Mouse (Mus musculus) limb, embryonic 10.5 days (tissue): ENCODE measurements around the gene Cdk5rap3. TPM values are rescaled to one million over a fixed set of nuclear protein-coding genes. Genes with fewer than 3 reads are reported as not detected.

Experiments
- DNase-seq: peaks from one replicate; pipeline ENCODE4 v3.0.0-alpha.2; 2017; ENCODE audit warnings: low spot score
- H3K27ac ChIP-seq: fragments of 300-500 bp; sonication (generic); 2 replicates; pipeline ENCODE4 v1.5.1; 2016; ENCODE audit warnings: mild to moderate bottlenecking
- H3K27me3 ChIP-seq: fragments of 300-500 bp; sonication (generic); 2 replicates; pipeline ENCODE4 v1.6.1; 2016; ENCODE audit warnings: low read depth, mild to moderate bottlenecking; ENCODE audit not compliant: poor library complexity, severe bottlenecking
- H3K36me3 ChIP-seq: fragments of 300-500 bp; sonication (generic); 2 replicates; pipeline ENCODE4 v1.6.1; 2016; ENCODE audit warnings: mild to moderate bottlenecking, moderate library complexity
- H3K4me1 ChIP-seq: fragments of 300-500 bp; sonication (generic); 2 replicates; pipeline ENCODE4 v1.6.1; 2016
- H3K4me3 ChIP-seq: fragments of 300-500 bp; sonication (generic); 2 replicates; pipeline ENCODE4 v1.5.1; 2016; ENCODE audit warnings: mild to moderate bottlenecking, moderate library complexity
- H3K9me3 ChIP-seq: fragments of 300-500 bp; sonication (generic); replicated peaks from 2 replicates; pipeline ENCODE4 v1.6.1; 2016; ENCODE audit warnings: mild to moderate bottlenecking
- WGBS: fragments of 180-500 bp; shearing (Covaris S2); methylation state at CpG from one replicate; pipeline ENCODE4 v1.1.7; 2016; 5-methylcytosine and 5-hydroxymethylcytosine counted together
- polyA plus RNA-seq: library from polyadenylated mRNA; unstranded; fragments of >200 nt; fragmentation: Nextera tagmentation; extraction: Ambion mirVana; gene quantifications from 2 replicates; pipeline ENCODE4 v1.2.1, GENCODE M21; 2016

Cdk5rap3 gene
- polyA plus RNA-seq, 1 experiment from 2014 or later: 90.0 TPM

DNA sequence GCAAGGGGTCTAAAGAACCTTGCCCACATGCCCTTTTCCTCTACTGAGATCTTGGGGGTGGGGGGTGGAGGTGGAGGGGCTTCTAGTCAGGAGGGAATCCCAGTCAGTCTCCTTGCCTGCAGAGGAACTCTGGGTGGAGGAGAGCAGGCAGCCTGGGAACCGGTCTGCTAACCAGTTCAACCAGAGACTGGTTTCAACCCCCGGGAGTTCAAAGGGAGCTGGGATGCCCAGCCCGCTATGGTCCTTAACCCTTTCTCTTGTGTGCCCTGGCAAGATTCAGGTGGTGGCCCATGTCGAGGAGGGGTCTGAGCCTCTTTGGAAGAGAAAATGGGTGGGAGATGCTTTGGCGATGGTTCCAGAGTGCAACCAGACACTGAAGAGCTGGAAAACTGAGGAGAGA is 12.4 kb upstream of the Cdk5rap3 start:
- Histone ChIP-seq H3K27me3 (peaks cover 47% of the 10 kb centered on the region), H3K36me3 (no peaks in the 10 kb centered on the region), H3K4me1 (peaks cover 23% of the 10 kb centered on the region), H3K9me3 (no peaks in the 10 kb centered on the region), H3K27ac (no peak overlapping the region), H3K4me3 (no peak overlapping the region)
- DNase-seq: no peak
- WGBS: 4% methylated on average over 5 of the region's 5 CpGs

DNA sequence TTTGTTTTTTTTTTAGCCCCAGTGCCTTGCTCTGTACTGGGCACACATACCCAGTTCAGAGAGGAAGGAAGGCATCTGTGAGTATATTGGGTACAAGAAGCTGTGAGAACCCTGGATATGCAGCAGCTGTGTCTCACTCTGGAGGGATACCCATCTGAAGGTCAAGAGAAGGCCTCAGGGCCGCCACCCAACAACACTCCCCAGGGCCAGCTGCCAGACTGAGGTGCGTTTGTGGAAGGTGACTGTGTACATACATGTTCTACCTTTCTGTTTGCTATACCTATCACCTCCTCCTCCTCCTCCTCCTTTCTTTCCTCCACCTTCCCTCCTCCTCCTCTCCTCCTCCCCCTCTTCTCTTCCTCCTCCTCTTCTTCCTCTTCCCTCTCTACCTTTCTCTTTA is 11.8 kb upstream of the Cdk5rap3 start, which contains the start of gene Prr15l:
Prr15l (plus strand) TSS at position 17 of the 400 bp plus-strand sequence.
- Histone ChIP-seq H3K4me1 (peaks cover 23% of the 10 kb centered on the region), H3K9me3 (no peaks in the 10 kb centered on the region), H3K27me3 (peaks cover 47% of the 10 kb centered on the region), H3K36me3 (no peaks in the 10 kb centered on the region), H3K27ac (no peak within 1 kb of the TSS), H3K4me3 (no peak within 1 kb of the TSS)
- DNase-seq: no peak
- 63% methylated on average over 2 of the region's 2 CpGs for WGBS

DNA sequence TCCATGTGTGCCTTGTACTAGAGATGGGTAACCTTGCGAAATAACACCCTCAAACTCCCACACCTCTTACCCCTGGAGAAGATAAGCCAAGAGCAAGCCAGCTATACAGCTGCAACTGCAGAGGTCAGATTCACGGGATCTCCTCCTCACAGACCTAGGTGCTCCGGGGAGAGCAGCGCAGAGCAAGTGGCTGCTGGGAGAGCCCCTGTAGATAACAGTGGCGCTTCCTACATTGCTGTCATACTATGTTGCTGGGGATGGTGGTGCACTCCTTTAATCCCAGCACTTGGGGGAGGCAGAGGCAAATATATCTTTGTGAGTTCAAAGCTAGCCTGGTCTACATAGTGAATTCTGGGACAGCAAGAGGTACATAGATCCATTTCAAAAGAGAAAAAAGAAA is 10.3 kb upstream of the Cdk5rap3 start:
- Histone ChIP-seq H3K4me3 (no peak overlapping the region), H3K27me3 (peaks cover 42% of the 10 kb centered on the region), H3K9me3 (no peaks in the 10 kb centered on the region), H3K4me1 (peaks cover 18% of the 10 kb centered on the region), H3K36me3 (no peaks in the 10 kb centered on the region), H3K27ac (no peak overlapping the region)
- WGBS: 78% methylated on average over 5 of the region's 5 CpGs
- no peak for DNase-seq

DNA sequence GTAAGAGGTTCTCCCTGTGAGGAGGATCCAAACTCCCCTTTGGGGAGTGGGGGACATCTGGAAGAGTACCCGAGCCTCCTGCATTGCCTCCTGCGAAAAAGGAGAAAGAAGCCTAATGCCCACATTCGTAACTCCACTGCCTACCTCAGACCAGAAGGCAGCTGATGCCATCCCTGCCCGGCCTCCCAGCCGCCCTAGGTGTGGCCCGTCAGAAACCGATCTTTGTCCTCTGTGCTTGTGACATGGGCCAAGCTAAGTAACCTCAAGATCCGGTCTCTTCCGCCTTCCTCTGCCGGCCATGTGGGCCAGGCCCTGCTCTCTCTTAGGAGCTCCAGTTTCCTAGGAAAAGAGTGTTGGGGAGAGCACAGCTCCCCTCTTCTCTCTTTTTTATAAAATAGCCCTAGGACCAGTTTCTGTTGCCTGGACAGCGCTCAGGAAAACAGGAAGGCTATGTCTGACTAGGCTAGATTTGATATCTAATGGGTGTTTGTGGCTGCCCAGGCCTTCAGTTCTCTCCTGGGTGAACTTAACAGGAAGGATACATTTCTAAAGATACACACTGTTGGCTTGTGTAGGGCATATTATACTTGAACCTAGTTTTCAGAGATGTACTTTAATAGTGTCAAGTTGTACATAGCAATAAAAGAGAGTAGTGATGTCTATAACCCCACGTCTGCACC is 9.3 kb upstream of the Cdk5rap3 start:
- H3K36me3 ChIP-seq: no peaks in the 10 kb centered on the region
- H3K4me1 ChIP-seq: peaks cover 16% of the 10 kb centered on the region
- no peak for DNase-seq
- peaks cover 35% of the 10 kb centered on the region for H3K27me3 ChIP-seq
- H3K9me3 ChIP-seq: no peaks in the 10 kb centered on the region
- no peak overlapping the region for H3K27ac ChIP-seq
- WGBS: 84% methylated on average over 12 of the region's 12 CpGs
- no peak overlapping the region for H3K4me3 ChIP-seq

DNA sequence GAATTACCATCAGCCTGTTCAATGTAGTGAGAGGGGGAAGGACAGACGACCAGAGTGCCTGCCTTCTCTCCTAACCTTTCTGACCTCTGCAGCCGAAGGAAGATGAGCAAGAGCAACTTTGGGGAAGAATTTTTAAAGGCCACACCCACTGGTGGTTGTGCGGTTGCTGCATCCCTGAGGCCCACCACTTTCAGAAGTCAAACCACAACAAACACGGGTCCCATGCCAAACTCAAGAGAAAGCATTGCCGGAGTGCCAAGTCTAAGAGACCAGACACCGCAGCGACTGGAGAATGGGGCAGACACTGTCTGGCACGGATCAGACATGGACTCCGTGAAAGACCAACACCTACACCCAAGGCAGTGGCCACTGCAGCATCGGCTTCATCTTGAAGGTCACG is 8.6 kb upstream of the Cdk5rap3 start:
- Histone ChIP-seq H3K27me3 (peaks cover 27% of the 10 kb centered on the region), H3K4me3 (no peak overlapping the region), H3K36me3 (no peaks in the 10 kb centered on the region), H3K27ac (no peak overlapping the region), H3K9me3 (no peaks in the 10 kb centered on the region), H3K4me1 (peaks cover 14% of the 10 kb centered on the region)
- WGBS: 84% methylated on average over 11 of the region's 11 CpGs
- no peak for DNase-seq

DNA sequence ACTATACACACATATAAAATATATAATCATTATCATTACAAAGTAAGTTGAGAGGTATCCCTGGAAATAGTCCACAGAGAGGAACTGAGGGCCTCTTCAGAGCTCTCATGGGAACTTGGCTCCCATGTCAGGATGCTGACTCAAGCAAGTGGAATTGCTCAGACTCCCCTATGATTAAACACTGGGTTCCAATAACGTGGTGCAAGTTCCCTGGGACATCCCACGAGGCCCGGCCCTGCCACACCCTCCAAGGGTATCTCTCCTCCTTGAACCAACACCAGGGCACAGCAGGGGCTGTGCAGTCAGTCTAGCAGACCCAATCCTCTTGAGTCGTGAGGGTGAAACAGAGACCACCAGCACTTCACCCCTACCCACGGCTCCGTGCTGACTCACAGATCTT is 2.7 kb upstream of the Cdk5rap3 start:
- Histone ChIP-seq H3K36me3 (no peaks in the 10 kb centered on the region), H3K4me3 (no peak overlapping the region), H3K4me1 (peaks cover 15% of the 10 kb centered on the region), H3K9me3 (no peaks in the 10 kb centered on the region), H3K27me3 (no peaks in the 10 kb centered on the region; the same call in 1 of the 2 replicates), H3K27ac (no peak overlapping the region)
- WGBS: 64% methylated on average over 6 of the region's 6 CpGs
- DNase-seq: no peak

DNA sequence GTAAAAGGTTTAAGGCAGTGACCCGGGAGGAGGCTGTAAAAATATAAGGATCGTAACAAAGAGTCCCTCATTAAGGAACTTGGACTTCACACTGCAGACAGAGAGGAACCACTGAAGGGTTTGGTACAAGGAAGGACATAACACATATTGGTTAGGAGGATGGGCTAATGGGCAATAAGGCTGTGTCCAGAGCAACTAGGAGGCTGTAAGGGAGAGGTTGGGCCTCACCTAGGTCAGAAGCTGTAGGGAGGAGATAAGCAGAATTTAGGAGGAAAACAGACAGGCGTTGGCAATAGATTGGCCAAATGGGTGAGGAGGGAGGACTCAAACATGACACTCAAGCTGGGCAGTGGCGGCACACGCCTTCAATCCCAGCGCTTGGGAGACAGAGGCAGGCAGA is 1.1 kb upstream of the Cdk5rap3 start:
- Histone ChIP-seq H3K4me3 (no peak overlapping the region), H3K4me1 (peaks cover 19% of the 10 kb centered on the region)
- WGBS: 82% methylated on average over 6 of the region's 6 CpGs

DNA sequence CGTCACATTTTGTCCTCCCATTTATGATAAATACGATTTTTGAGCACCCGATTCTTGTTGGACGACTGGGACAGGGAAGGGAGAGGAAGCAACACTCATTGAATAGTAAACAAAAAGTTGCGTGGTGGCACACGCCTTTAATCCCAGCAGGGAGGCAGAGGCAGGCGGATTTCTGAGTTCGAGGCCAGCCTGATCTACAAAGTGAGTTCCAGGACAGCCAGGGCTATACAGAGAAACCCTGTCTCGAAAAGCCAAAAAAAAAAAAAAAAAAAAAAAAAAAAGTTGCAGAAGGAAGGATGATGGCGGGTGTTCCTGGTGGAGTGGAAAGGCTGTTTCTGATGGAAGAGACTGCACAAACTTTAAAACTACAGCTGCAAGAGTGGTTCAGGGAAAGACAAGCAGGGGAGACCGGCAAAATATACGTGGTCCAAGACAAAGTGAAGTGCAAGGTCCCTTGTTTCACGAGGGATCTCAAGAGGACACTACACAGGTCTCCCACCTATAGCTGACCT is 645 bp upstream of the Cdk5rap3 start:
- Histone ChIP-seq H3K4me3 (peak overlapping the region; percentile 79), H3K4me1 (peaks cover 19% of the 10 kb centered on the region), H3K27ac (peak overlapping the region; percentile 68; the same call in 1 of the 2 replicates), H3K27me3 (no peaks in the 10 kb centered on the region), H3K9me3 (no peaks in the 10 kb centered on the region), H3K36me3 (peaks cover 12% of the 10 kb centered on the region)
- WGBS: 36% methylated on average over 13 of the region's 13 CpGs
- no peak for DNase-seq

More for the DNA sequence above, 1.1 kb upstream of the Cdk5rap3 start:
- H3K36me3 ChIP-seq: peaks cover 7% of the 10 kb centered on the region
- no peaks in the 10 kb centered on the region for H3K9me3 ChIP-seq
- no peaks in the 10 kb centered on the region for H3K27me3 ChIP-seq
- no peak for DNase-seq
- H3K27ac ChIP-seq: peak overlapping the region; percentile 68; the same call in 1 of the 2 replicates

DNA sequence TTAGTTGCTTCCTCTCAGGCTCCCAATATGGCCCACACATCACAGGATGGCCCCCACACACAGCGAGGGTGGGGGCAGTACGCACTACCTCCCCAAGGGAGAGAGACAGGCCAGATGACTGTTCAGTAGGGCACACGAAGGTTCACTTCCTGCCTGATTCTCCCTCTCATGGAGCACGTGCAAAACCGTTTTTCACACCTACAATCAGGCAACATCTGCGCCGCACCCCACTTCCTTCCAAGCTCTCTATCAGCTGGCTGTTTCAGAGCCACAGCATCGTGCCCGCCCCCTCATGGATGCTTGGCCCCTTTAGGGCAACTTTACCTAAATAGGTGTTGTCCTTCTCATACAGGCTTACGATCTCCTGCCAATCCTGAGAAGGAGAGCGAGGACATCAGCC is 3.6 kb downstream of the Cdk5rap3 start:
- no peak for DNase-seq
- H3K9me3 ChIP-seq: no peaks in the 10 kb centered on the region
- peaks cover 33% of the 10 kb centered on the region for H3K4me1 ChIP-seq
- H3K4me3 ChIP-seq: no peak overlapping the region
- H3K27ac ChIP-seq: no peak overlapping the region
- peaks cover 53% of the 10 kb centered on the region for H3K36me3 ChIP-seq
- WGBS: 88% methylated on average over 11 of the region's 11 CpGs
- H3K27me3 ChIP-seq: peaks cover 8% of the 10 kb centered on the region; the same call in 1 of the 2 replicates

DNA sequence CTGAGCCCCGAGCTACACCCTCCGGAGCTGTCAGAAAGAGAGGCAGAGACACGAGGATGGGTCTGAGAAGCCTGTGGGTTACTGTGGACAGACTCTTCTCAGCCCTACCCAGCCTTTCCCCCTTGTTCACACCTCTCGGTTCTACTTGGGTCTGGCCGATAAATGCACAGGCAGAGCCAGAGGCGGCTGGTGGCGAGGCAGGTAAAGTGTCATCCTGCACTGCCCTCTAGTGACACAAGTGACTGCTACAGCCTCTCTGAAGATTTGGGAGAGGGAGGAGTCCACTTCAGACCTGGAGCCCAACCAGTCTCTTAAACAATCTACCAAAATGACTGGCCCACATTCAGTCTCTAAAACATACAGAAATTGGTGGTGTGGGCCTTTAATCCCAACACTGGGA is 6.3 kb downstream of the Cdk5rap3 start:
- H3K4me1 ChIP-seq: peaks cover 43% of the 10 kb centered on the region
- peaks cover 13% of the 10 kb centered on the region; the same call in 1 of the 2 replicates for H3K27me3 ChIP-seq
- H3K9me3 ChIP-seq: no peaks in the 10 kb centered on the region
- peaks cover 66% of the 10 kb centered on the region for H3K36me3 ChIP-seq
- H3K4me3 ChIP-seq: no peak overlapping the region
- DNase-seq: peak; percentile 83
- 31% methylated on average over 7 of the region's 7 CpGs for WGBS
- H3K27ac ChIP-seq: no peak overlapping the region

DNA sequence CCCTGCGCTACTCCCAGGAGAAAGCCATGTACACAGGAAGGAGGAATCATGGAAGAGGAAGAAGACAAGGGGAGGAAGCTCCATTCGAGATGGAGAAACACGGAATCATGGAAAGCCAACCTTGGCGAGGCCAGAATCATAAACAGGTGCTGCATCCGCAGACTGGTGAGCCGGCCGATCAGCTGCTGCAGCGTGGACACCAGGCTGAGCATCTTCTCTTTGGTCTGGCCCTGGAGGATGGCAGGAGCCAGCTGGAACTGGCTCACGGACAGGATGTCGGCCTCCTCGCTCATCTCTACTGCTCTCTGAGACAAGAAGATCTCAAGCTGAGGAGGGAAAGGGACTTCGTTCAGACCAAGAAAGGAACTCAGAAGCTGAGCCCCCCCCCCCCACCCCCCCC is 7.7 kb downstream of the Cdk5rap3 start:
- Histone ChIP-seq H3K9me3 (no peaks in the 10 kb centered on the region), H3K4me3 (no peak overlapping the region), H3K27me3 (peaks cover 13% of the 10 kb centered on the region; the same call in 1 of the 2 replicates), H3K27ac (no peak overlapping the region), H3K36me3 (peaks cover 66% of the 10 kb centered on the region), H3K4me1 (peaks cover 45% of the 10 kb centered on the region)
- WGBS: 95% methylated on average over 12 of the region's 12 CpGs
- DNase-seq: no peak

DNA sequence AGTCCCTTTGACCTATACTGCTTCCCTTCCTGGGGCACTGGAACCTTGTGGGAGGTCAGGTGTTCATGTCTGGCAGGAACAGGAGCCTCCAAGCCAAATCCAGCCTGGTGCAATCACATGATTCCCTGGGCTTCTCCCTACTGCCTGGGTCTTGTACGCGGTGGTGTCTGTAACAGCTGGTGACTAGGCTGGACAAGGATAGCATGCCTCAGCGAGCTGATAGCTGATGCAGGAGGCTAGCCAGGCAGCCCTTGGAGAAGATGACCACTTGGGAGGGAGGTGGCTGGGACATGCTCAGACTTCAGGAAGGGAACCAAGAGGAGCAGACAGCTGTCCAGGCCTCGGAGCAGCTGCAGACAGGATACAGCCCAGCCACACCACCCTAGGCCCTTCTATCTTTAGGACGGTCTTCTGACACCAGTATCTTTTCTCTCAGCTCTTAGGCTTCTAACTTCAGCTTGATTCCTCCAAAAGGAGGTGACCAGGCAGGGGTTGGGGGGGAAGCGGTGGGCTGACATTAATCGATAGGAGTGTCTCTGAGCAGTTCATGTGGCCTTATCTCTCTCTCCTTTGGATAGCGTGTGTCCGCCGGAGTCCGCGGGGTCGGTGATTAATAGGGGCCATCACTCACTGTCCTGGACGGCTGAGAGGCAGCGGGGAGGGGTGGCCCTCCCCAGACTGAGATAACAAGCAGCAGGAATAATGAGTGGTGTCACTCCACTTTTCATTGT is 9.7 kb downstream of the Cdk5rap3 start:
- H3K9me3 ChIP-seq: no peaks in the 10 kb centered on the region
- H3K27ac ChIP-seq: peak overlapping the region; percentile 16; the same call in 1 of the 2 replicates
- 34% methylated on average over 15 of the region's 15 CpGs for WGBS
- peaks cover 61% of the 10 kb centered on the region for H3K4me1 ChIP-seq
- no peak for DNase-seq
- peak overlapping the region; percentile 12; the same call in 1 of the 2 replicates for H3K4me3 ChIP-seq
- peaks cover 13% of the 10 kb centered on the region; the same call in 1 of the 2 replicates for H3K27me3 ChIP-seq
- H3K36me3 ChIP-seq: peaks cover 51% of the 10 kb centered on the region
